Mouse (Mus musculus) neural tube, embryonic 13.5 days (tissue): ENCODE measurements around the gene Dusp22. TPM values are rescaled to one million over a fixed set of nuclear protein-coding genes. Genes with fewer than 3 reads are reported as not detected.

Experiments
- ATAC-seq: fragments of 200-750 bp; cut with Nextera tagmentation; 2 replicates; pipeline ENCODE4 v1.8.0; 2017; ENCODE audit warnings: low read depth, mild to moderate bottlenecking, moderate TSS enrichment, moderate library complexity
- H3K27ac ChIP-seq: fragments of 300-500 bp; sonication (generic); replicated peaks from 2 replicates; pipeline ENCODE4 v1.5.1; 2015; ENCODE audit warnings: moderate library complexity, mild to moderate bottlenecking, inconsistent platforms
- H3K27me3 ChIP-seq: fragments of 300-500 bp; sonication (generic); 2 replicates; pipeline ENCODE4 v1.6.1; 2015; ENCODE audit warnings: mild to moderate bottlenecking, inconsistent platforms
- H3K36me3 ChIP-seq: fragments of 300-500 bp; sonication (generic); 2 replicates; pipeline ENCODE4 v1.6.1; 2015; ENCODE audit warnings: mild to moderate bottlenecking, inconsistent platforms
- H3K4me1 ChIP-seq: fragments of 300-500 bp; sonication (generic); replicated peaks from 2 replicates; pipeline ENCODE4 v1.6.1; 2015; ENCODE audit warnings: inconsistent platforms
- H3K4me2 ChIP-seq: fragments of 300-500 bp; sonication (generic); 2 replicates; pipeline ENCODE4 v1.6.1; 2015; ENCODE audit warnings: inconsistent platforms, mild to moderate bottlenecking, moderate library complexity
- H3K4me3 ChIP-seq: fragments of 300-500 bp; sonication (generic); 2 replicates; pipeline ENCODE4 v1.5.1; 2015; ENCODE audit warnings: mild to moderate bottlenecking, inconsistent platforms
- H3K9ac ChIP-seq: fragments of 300-500 bp; sonication (generic); 2 replicates; pipeline ENCODE4 v1.6.1; 2015; ENCODE audit warnings: moderate library complexity, mild to moderate bottlenecking, inconsistent platforms
- H3K9me3 ChIP-seq: fragments of 300-500 bp; sonication (generic); 2 replicates; pipeline ENCODE4 v1.6.1; 2016; ENCODE audit warnings: inconsistent platforms
- WGBS: fragments of 180-500 bp; shearing (Covaris S2); methylation state at CpG from one replicate; pipeline ENCODE4 v1.1.7; 2015; 5-methylcytosine and 5-hydroxymethylcytosine counted together
- polyA plus RNA-seq: library from polyadenylated mRNA; unstranded; fragments of >200 nt; fragmentation: Nextera tagmentation; extraction: Ambion mirVana; gene quantifications from 2 replicates; pipeline ENCODE4 v1.2.1, GENCODE M21; 2015

Gene Dusp22
- polyA plus RNA-seq, 1 experiment from 2014 or later = 28.2 TPM

- H3K4me3 ChIP-seq = no peak overlapping the region
- H3K4me1 ChIP-seq = peaks cover 7% of the 10 kb centered on the region
- no peaks in the 10 kb centered on the region for H3K9me3 ChIP-seq
- no peak overlapping the region for H3K4me2 ChIP-seq
- no peak overlapping the region for H3K27ac ChIP-seq
- no peak overlapping the region for H3K9ac ChIP-seq
- H3K36me3 ChIP-seq = no peaks in the 10 kb centered on the region
- ATAC-seq = no peak
- H3K27me3 ChIP-seq = no peaks in the 10 kb centered on the region
- WGBS = 24% methylated on average over 7 of the region's 7 CpGs
These were observed 65.0 kb downstream of the Dusp22 start for GRCm38 (mm10) chr13:30724691-30725271.

- no peak overlapping the region for H3K4me2 ChIP-seq
- no peak for ATAC-seq
- no peak overlapping the region for H3K27ac ChIP-seq
- H3K36me3 ChIP-seq = no peaks in the 10 kb centered on the region
- H3K9me3 ChIP-seq = no peaks in the 10 kb centered on the region
- H3K4me3 ChIP-seq = no peak overlapping the region
- 80% methylated on average over 4 of the region's 4 CpGs for WGBS
- H3K4me1 ChIP-seq = peaks cover 7% of the 10 kb centered on the region
- H3K9ac ChIP-seq = no peak overlapping the region
- no peaks in the 10 kb centered on the region for H3K27me3 ChIP-seq
These were observed 67.1 kb downstream of the Dusp22 start for GRCm38 (mm10) chr13:30726879-30727278.

GRCm38 (mm10) chr13:30728155-30728554 lies 68.4 kb downstream of the Dusp22 start:
- H3K36me3 ChIP-seq = no peaks in the 10 kb centered on the region
- H3K4me2 ChIP-seq = no peak overlapping the region
- H3K4me1 ChIP-seq = no peaks in the 10 kb centered on the region; the same call in 1 of the 2 replicates
- H3K27ac ChIP-seq = no peak overlapping the region
- no peak overlapping the region for H3K9ac ChIP-seq
- WGBS = 90% methylated on average over 7 of the region's 7 CpGs
- no peaks in the 10 kb centered on the region for H3K9me3 ChIP-seq
- ATAC-seq = no peak
- H3K27me3 ChIP-seq = no peaks in the 10 kb centered on the region
- no peak overlapping the region for H3K4me3 ChIP-seq

- no peak for ATAC-seq
- Histone ChIP-seq H3K9me3 (no peaks in the 10 kb centered on the region), H3K36me3 (no peaks in the 10 kb centered on the region), H3K4me1 (no peaks in the 10 kb centered on the region; the same call in 1 of the 2 replicates), H3K27ac (no peak overlapping the region), H3K9ac (no peak overlapping the region), H3K4me2 (no peak overlapping the region), H3K4me3 (no peak overlapping the region), H3K27me3 (no peaks in the 10 kb centered on the region)
- 71% methylated on average over 6 of the region's 6 CpGs for WGBS
These were observed 69.4 kb downstream of the Dusp22 start for GRCm38 (mm10) chr13:30729245-30729644.

- no peaks in the 10 kb centered on the region for H3K36me3 ChIP-seq
- H3K27me3 ChIP-seq = no peaks in the 10 kb centered on the region
- H3K27ac ChIP-seq = no peak overlapping the region
- H3K4me3 ChIP-seq = no peak overlapping the region
- H3K4me1 ChIP-seq = no peaks in the 10 kb centered on the region
- H3K4me2 ChIP-seq = no peak overlapping the region
- no peak overlapping the region for H3K9ac ChIP-seq
- H3K9me3 ChIP-seq = no peaks in the 10 kb centered on the region
- ATAC-seq = no peak
- WGBS = 86% methylated on average over 15 of the region's 15 CpGs
These were observed 70.5 kb downstream of the Dusp22 start for GRCm38 (mm10) chr13:30730104-30730793.

- 88% methylated on average over 11 of the region's 11 CpGs for WGBS
- no peak for ATAC-seq
- no peak overlapping the region for H3K9ac ChIP-seq
- no peak overlapping the region for H3K4me3 ChIP-seq
- H3K9me3 ChIP-seq = no peaks in the 10 kb centered on the region
- H3K4me2 ChIP-seq = no peak overlapping the region
- H3K27me3 ChIP-seq = no peaks in the 10 kb centered on the region
- no peak overlapping the region for H3K27ac ChIP-seq
- H3K36me3 ChIP-seq = no peaks in the 10 kb centered on the region
- H3K4me1 ChIP-seq = no peaks in the 10 kb centered on the region
These were observed 73.1 kb downstream of the Dusp22 start for GRCm38 (mm10) chr13:30732709-30733445.

- no peaks in the 10 kb centered on the region for H3K27me3 ChIP-seq
- no peak overlapping the region for H3K4me2 ChIP-seq
- no peak for ATAC-seq
- H3K9me3 ChIP-seq = no peaks in the 10 kb centered on the region
- H3K4me1 ChIP-seq = no peaks in the 10 kb centered on the region
- no peak overlapping the region for H3K27ac ChIP-seq
- H3K9ac ChIP-seq = no peak overlapping the region
- no peak overlapping the region for H3K4me3 ChIP-seq
- 90% methylated on average over 5 of the region's 5 CpGs for WGBS
- H3K36me3 ChIP-seq = no peaks in the 10 kb centered on the region
These were observed 76.9 kb downstream of the Dusp22 start for GRCm38 (mm10) chr13:30736721-30737120.

GRCm38 (mm10) chr13:30737257-30737656 lies 77.5 kb downstream of the Dusp22 start:
- no peaks in the 10 kb centered on the region for H3K4me1 ChIP-seq
- no peak overlapping the region for H3K4me3 ChIP-seq
- H3K9ac ChIP-seq = no peak overlapping the region
- H3K9me3 ChIP-seq = no peaks in the 10 kb centered on the region
- H3K36me3 ChIP-seq = no peaks in the 10 kb centered on the region
- WGBS = 86% methylated on average over 2 of the region's 2 CpGs
- no peak overlapping the region for H3K4me2 ChIP-seq
- H3K27ac ChIP-seq = no peak overlapping the region
- H3K27me3 ChIP-seq = no peaks in the 10 kb centered on the region
- ATAC-seq = no peak

GRCm38 (mm10) chr13:30738310-30738840 lies 78.6 kb downstream of the Dusp22 start:
- H3K27me3 ChIP-seq = no peaks in the 10 kb centered on the region
- no peaks in the 10 kb centered on the region for H3K9me3 ChIP-seq
- 85% methylated on average over 4 of the region's 4 CpGs for WGBS
- no peaks in the 10 kb centered on the region for H3K4me1 ChIP-seq
- H3K4me3 ChIP-seq = no peak overlapping the region
- H3K36me3 ChIP-seq = no peaks in the 10 kb centered on the region
- H3K9ac ChIP-seq = no peak overlapping the region
- H3K4me2 ChIP-seq = no peak overlapping the region
- H3K27ac ChIP-seq = no peak overlapping the region
- ATAC-seq = no peak

GRCm38 (mm10) chr13:30741172-30741571 lies 81.4 kb downstream of the Dusp22 start:
- Histone ChIP-seq H3K4me3 (no peak overlapping the region), H3K27ac (no peak overlapping the region), H3K27me3 (0 out of 2 replicates have a peak, but pooled peaks cover 4% of the 10 kb centered on the region), H3K36me3 (no peaks in the 10 kb centered on the region), H3K9ac (no peak overlapping the region), H3K4me2 (no peak overlapping the region), H3K4me1 (no peaks in the 10 kb centered on the region), H3K9me3 (no peaks in the 10 kb centered on the region)
- WGBS = 79% methylated on average over 5 of the region's 5 CpGs
- ATAC-seq = no peak

- H3K4me1 ChIP-seq = no peaks in the 10 kb centered on the region
- H3K9me3 ChIP-seq = no peaks in the 10 kb centered on the region
- no peak for ATAC-seq
- H3K36me3 ChIP-seq = no peaks in the 10 kb centered on the region
- no peak overlapping the region for H3K4me3 ChIP-seq
- 78% methylated on average over 6 of the region's 6 CpGs for WGBS
- no peak overlapping the region for H3K9ac ChIP-seq
- no peak overlapping the region for H3K27ac ChIP-seq
- H3K4me2 ChIP-seq = no peak overlapping the region
- peaks cover 15% of the 10 kb centered on the region for H3K27me3 ChIP-seq
These were observed 82.7 kb downstream of the Dusp22 start for GRCm38 (mm10) chr13:30742411-30742970.

- Histone ChIP-seq H3K36me3 (no peaks in the 10 kb centered on the region), H3K4me2 (no peak overlapping the region), H3K4me3 (no peak overlapping the region), H3K27me3 (peaks cover 42% of the 10 kb centered on the region), H3K9me3 (no peaks in the 10 kb centered on the region), H3K27ac (no peak overlapping the region), H3K4me1 (peaks cover 16% of the 10 kb centered on the region), H3K9ac (no peak overlapping the region)
- 79% methylated on average over 7 of the region's 7 CpGs for WGBS
- ATAC-seq = no peak
These were observed 85.3 kb downstream of the Dusp22 start for GRCm38 (mm10) chr13:30745121-30745520.
